Mouse (Mus musculus) bone marrow macrophage, adult 2 months (primary cell): ENCODE data around the gene Vmn2r26. TPM values are rescaled to one million over a fixed set of nuclear protein-coding genes. Genes with fewer than 3 reads are reported as not detected.
"Not testable (repeated sequence)": the region's sequence is repeated elsewhere in the genome, so short reads cannot be mapped to it uniquely, and the experiment has no call there.

Experiments
- H3K27ac ChIP-seq: 2 replicates; pipeline ENCODE4 v1.5.1; 2012; ENCODE audit warnings: low read depth, low read length; ENCODE audit not compliant: insufficient read depth
- H3K4me1 ChIP-seq: 2 replicates; pipeline ENCODE4 v1.6.1; 2012; ENCODE audit warnings: low read length; ENCODE audit not compliant: control insufficient read depth, insufficient read depth
- H3K4me3 ChIP-seq: 2 replicates; pipeline ENCODE4 v1.5.1; 2012; ENCODE audit warnings: mild to moderate bottlenecking, low read length, moderate library complexity; ENCODE audit not compliant: insufficient read depth
- CTCF ChIP-seq: IDR thresholded peaks from 2 replicates; pipeline ENCODE4 v1.5.1; 2012; ENCODE audit warnings: low read depth, mild to moderate bottlenecking, low read length, moderate library complexity
- POLR2A ChIP-seq: IDR thresholded peaks from 2 replicates; pipeline ENCODE4 v1.6.1; 2012; ENCODE audit warnings: mild to moderate bottlenecking, low read depth, low read length, borderline replicate concordance
- polyA plus RNA-seq: library from polyadenylated mRNA; stranded (reverse); fragments of >200 nt; gene quantifications from 2 replicates; pipeline ENCODE4 v1.2.4, GENCODE M21; 2012; ENCODE audit not compliant: missing spikeins, insufficient read depth, insufficient read length

Vmn2r26 gene
- not detected in 2 replicates for polyA plus RNA-seq

GRCm38 (mm10) chr6:124024268-124024667 lies at the start of gene Vmn2r26:
Gene Vmn2r26 (plus strand): TSS chr6:124024568.
- H3K4me1 ChIP-seq, H3K4me3 ChIP-seq, H3K27ac ChIP-seq: not testable (repeated sequence)

- TF ChIP-seq POLR2A: no peak
- TF ChIP-seq CTCF: no peak
- H3K4me3 ChIP-seq: no peak overlapping the region
- no peak overlapping the region for H3K27ac ChIP-seq
- no peaks in the 10 kb centered on the region for H3K4me1 ChIP-seq
Measured at GRCm38 (mm10) chr6:124020841-124021240, 3.5 kb upstream of the Vmn2r26 start.

GRCm38 (mm10) chr6:124048388-124048787 lies 24.0 kb downstream of the Vmn2r26 start:
- Histone ChIP-seq H3K27ac (no peak overlapping the region), H3K4me3 (no peak overlapping the region), H3K4me1 (peaks cover 4% of the 10 kb centered on the region)
- TF ChIP-seq CTCF (no peak), POLR2A (no peak)

- not testable (repeated sequence) for H3K4me1 ChIP-seq, H3K27ac ChIP-seq, H3K4me3 ChIP-seq
Measured at GRCm38 (mm10) chr6:124053611-124054010, 29.2 kb downstream of the Vmn2r26 start.

DNA sequence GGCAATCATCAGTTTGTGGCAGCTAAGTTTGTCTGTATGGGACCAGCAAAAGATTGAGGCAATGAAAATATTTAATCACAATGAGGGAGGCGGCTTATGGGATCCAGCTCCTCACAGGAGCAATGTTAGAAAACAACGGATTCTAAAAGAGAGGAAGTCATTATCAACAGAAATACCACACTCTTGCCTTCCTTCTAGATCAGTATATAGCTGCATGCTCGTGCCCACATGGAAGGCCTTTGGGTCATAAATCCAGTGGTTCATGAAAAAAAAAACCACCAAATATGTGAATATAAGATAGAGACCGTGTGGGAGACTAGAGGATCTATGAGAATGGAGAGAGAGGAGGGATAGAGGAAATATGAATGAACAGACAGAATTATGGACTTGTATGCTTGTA lies 78.0 kb downstream of the Vmn2r26 start:
- TF ChIP-seq POLR2A: no peak
- no peak for TF ChIP-seq CTCF
- no peak overlapping the region for H3K27ac ChIP-seq
- H3K4me3 ChIP-seq: no peak overlapping the region
- no peaks in the 10 kb centered on the region for H3K4me1 ChIP-seq

Other genes starting within 250 kb of the Vmn2r26 start
- gene Vmn2r24, start 245.7 kb upstream of the Vmn2r26 start, polyA plus RNA-seq: 0.15 and 0.31 TPM in 2 replicates
- 0.12 TPM in 1 of 2 replicates, not detected in the other for gene Vmn2r25, start 171.1 kb upstream of the Vmn2r26 start, polyA plus RNA-seq
- not detected in 2 replicates for gene Vmn2r27, start 207.3 kb downstream of the Vmn2r26 start, polyA plus RNA-seq